Mouse (Mus musculus): Measurements from ENCODE around the gene Tmprss15. TPM values are rescaled to one million over a fixed set of nuclear protein-coding genes. Genes with fewer than 3 reads are reported as not detected.

The Tmprss15 gene
- polyA plus RNA-seq, 1 experiment from 2014 or later = 0.03 TPM

GRCm38 (mm10) chr16:79032593-79032992, 58.3 kb downstream of the Tmprss15 start:
- DNase-seq (ENCODE audit: low spot score) (no peak), ATAC-seq (ENCODE audit: insufficient number of reproducible peaks, low FRiP score, low TSS enrichment, low read depth) (no peak)
- no peaks in the 10 kb centered on the region for H3K4me1 ChIP-seq (ENCODE audit: control insufficient read depth, insufficient read depth, low read length)
- H3K27me3 ChIP-seq (ENCODE audit: control insufficient read depth, insufficient read depth, low read length) = no peaks in the 10 kb centered on the region
- WGBS = 58% methylated on average over 2 of the region's 2 CpGs
- no peak overlapping the region for H3K4me3 ChIP-seq (ENCODE audit: low read depth, low read length)
- no peak overlapping the region for H3K9ac ChIP-seq (ENCODE audit: low read length)
- no peak overlapping the region for H3K27ac ChIP-seq (replicated peaks; ENCODE audit: low read depth, low read length)
- H3K9me3 ChIP-seq (ENCODE audit: control insufficient read depth, low read length) = no peaks in the 10 kb centered on the region
- no peak overlapping the region for H3K4me2 ChIP-seq (ENCODE audit: low read depth, severe bottlenecking)
- no peaks in the 10 kb centered on the region for H3K36me3 ChIP-seq (ENCODE audit: control insufficient read depth, insufficient read depth, low read length)

GRCm38 (mm10) chr16:79002812-79003211, 88.1 kb downstream of the Tmprss15 start:
- Histone ChIP-seq H3K9ac (ENCODE audit: low read length) (no peak overlapping the region), H3K4me1 (ENCODE audit: control insufficient read depth, insufficient read depth, low read length) (no peaks in the 10 kb centered on the region), H3K4me3 (ENCODE audit: low read depth, low read length) (no peak overlapping the region), H3K9me3 (ENCODE audit: control insufficient read depth, low read length) (no peaks in the 10 kb centered on the region), H3K36me3 (ENCODE audit: control insufficient read depth, insufficient read depth, low read length) (no peaks in the 10 kb centered on the region), H3K27ac (replicated peaks; ENCODE audit: low read depth, low read length) (no peak overlapping the region), H3K4me2 (ENCODE audit: low read depth, severe bottlenecking) (no peak overlapping the region), H3K27me3 (ENCODE audit: control insufficient read depth, insufficient read depth, low read length) (no peaks in the 10 kb centered on the region)
- WGBS = 83% methylated on average over 2 of the region's 2 CpGs
- DNase-seq (ENCODE audit: low spot score) (no peak), ATAC-seq (ENCODE audit: insufficient number of reproducible peaks, low FRiP score, low TSS enrichment, low read depth) (no peak)

- no peaks in the 10 kb centered on the region for H3K27me3 ChIP-seq (ENCODE audit: control insufficient read depth, insufficient read depth, low read length)
- no peaks in the 10 kb centered on the region for H3K9me3 ChIP-seq (ENCODE audit: control insufficient read depth, low read length)
- H3K27ac ChIP-seq (replicated peaks; ENCODE audit: low read depth, low read length) = no peak overlapping the region
- no peaks in the 10 kb centered on the region for H3K4me1 ChIP-seq (ENCODE audit: control insufficient read depth, insufficient read depth, low read length)
- DNase-seq (ENCODE audit: low spot score) (no peak), ATAC-seq (ENCODE audit: insufficient number of reproducible peaks, low FRiP score, low TSS enrichment, low read depth) (no peak)
- no peaks in the 10 kb centered on the region for H3K36me3 ChIP-seq (ENCODE audit: control insufficient read depth, insufficient read depth, low read length)
- no peak overlapping the region for H3K4me3 ChIP-seq (ENCODE audit: low read depth, low read length)
- WGBS = 85% methylated on average over 9 of the region's 9 CpGs
- no peak overlapping the region for H3K4me2 ChIP-seq (ENCODE audit: low read depth, severe bottlenecking)
- no peak overlapping the region for H3K9ac ChIP-seq (ENCODE audit: low read length)
Observed at GRCm38 (mm10) chr16:79001679-79002078, 89.2 kb downstream of the Tmprss15 start.

GRCm38 (mm10) chr16:78976384-78976783, 114.5 kb downstream of the Tmprss15 start:
- no peak for ATAC-seq (ENCODE audit: insufficient number of reproducible peaks, low FRiP score, low TSS enrichment, low read depth)
- no peak overlapping the region for H3K4me3 ChIP-seq (ENCODE audit: low read depth, low read length)
- DNase-seq (ENCODE audit: low spot score) = no peak
- no peak overlapping the region for H3K4me2 ChIP-seq (ENCODE audit: low read depth, severe bottlenecking)
- H3K9ac ChIP-seq (ENCODE audit: low read length) = no peak overlapping the region
- no peak overlapping the region for H3K27ac ChIP-seq (replicated peaks; ENCODE audit: low read depth, low read length)
- no peaks in the 10 kb centered on the region for H3K9me3 ChIP-seq (ENCODE audit: control insufficient read depth, low read length)
- 84% methylated on average over 8 of the region's 8 CpGs for WGBS
- H3K27me3 ChIP-seq (ENCODE audit: control insufficient read depth, insufficient read depth, low read length) = no peaks in the 10 kb centered on the region
- H3K36me3 ChIP-seq (ENCODE audit: control insufficient read depth, insufficient read depth, low read length) = no peaks in the 10 kb centered on the region
- H3K4me1 ChIP-seq (ENCODE audit: control insufficient read depth, insufficient read depth, low read length) = no peaks in the 10 kb centered on the region

GRCm38 (mm10) chr16:78974099-78974498, 116.8 kb downstream of the Tmprss15 start:
- no peak overlapping the region for H3K4me2 ChIP-seq (ENCODE audit: low read depth, severe bottlenecking)
- DNase-seq (ENCODE audit: low spot score) = no peak
- no peak overlapping the region for H3K4me3 ChIP-seq (ENCODE audit: low read depth, low read length)
- H3K4me1 ChIP-seq (ENCODE audit: control insufficient read depth, insufficient read depth, low read length) = no peaks in the 10 kb centered on the region
- no peak for ATAC-seq (ENCODE audit: insufficient number of reproducible peaks, low FRiP score, low TSS enrichment, low read depth)
- 91% methylated on average over 13 of the region's 13 CpGs for WGBS
- H3K9ac ChIP-seq (ENCODE audit: low read length) = no peak overlapping the region
- H3K36me3 ChIP-seq (ENCODE audit: control insufficient read depth, insufficient read depth, low read length) = no peaks in the 10 kb centered on the region
- no peaks in the 10 kb centered on the region for H3K27me3 ChIP-seq (ENCODE audit: control insufficient read depth, insufficient read depth, low read length)
- no peak overlapping the region for H3K27ac ChIP-seq (replicated peaks; ENCODE audit: low read depth, low read length)
- no peaks in the 10 kb centered on the region for H3K9me3 ChIP-seq (ENCODE audit: control insufficient read depth, low read length)

- 35% methylated on average over 13 of the region's 13 CpGs for WGBS
- DNase-seq (ENCODE audit: low spot score) = no peak
Observed at GRCm38 (mm10) chr16:78969091-78969731, 121.7 kb downstream of the Tmprss15 start.

GRCm38 (mm10) chr16:78957434-78957833, 133.5 kb downstream of the Tmprss15 start:
- WGBS = 62% methylated on average over 2 of the region's 2 CpGs
- DNase-seq (ENCODE audit: low spot score) = no peak
- no peaks in the 10 kb centered on the region for H3K4me1 ChIP-seq (ENCODE audit: control insufficient read depth, insufficient read depth, low read length)
- H3K4me2 ChIP-seq (ENCODE audit: low read depth, severe bottlenecking) = no peak overlapping the region
- H3K27ac ChIP-seq (replicated peaks; ENCODE audit: low read depth, low read length) = no peak overlapping the region
- no peak overlapping the region for H3K9ac ChIP-seq (ENCODE audit: low read length)
- no peak overlapping the region for H3K4me3 ChIP-seq (ENCODE audit: low read depth, low read length)
- H3K27me3 ChIP-seq (ENCODE audit: control insufficient read depth, insufficient read depth, low read length) = no peaks in the 10 kb centered on the region
- no peaks in the 10 kb centered on the region for H3K9me3 ChIP-seq (ENCODE audit: control insufficient read depth, low read length)
- H3K36me3 ChIP-seq (ENCODE audit: control insufficient read depth, insufficient read depth, low read length) = no peaks in the 10 kb centered on the region
- no peak for ATAC-seq (ENCODE audit: insufficient number of reproducible peaks, low FRiP score, low TSS enrichment, low read depth)

More at GRCm38 (mm10) chr16:78969091-78969731, 121.7 kb downstream of the Tmprss15 start:
- no peaks in the 10 kb centered on the region for H3K9me3 ChIP-seq (ENCODE audit: control insufficient read depth, low read length)
- H3K9ac ChIP-seq (ENCODE audit: low read length) = no peak overlapping the region
- no peak overlapping the region for H3K4me2 ChIP-seq (ENCODE audit: low read depth, severe bottlenecking)
- H3K4me1 ChIP-seq (ENCODE audit: control insufficient read depth, insufficient read depth, low read length) = no peaks in the 10 kb centered on the region
- no peak for ATAC-seq (ENCODE audit: insufficient number of reproducible peaks, low FRiP score, low TSS enrichment, low read depth)
- H3K27ac ChIP-seq (replicated peaks; ENCODE audit: low read depth, low read length) = no peak overlapping the region
- H3K27me3 ChIP-seq (ENCODE audit: control insufficient read depth, insufficient read depth, low read length) = no peaks in the 10 kb centered on the region
- H3K36me3 ChIP-seq (ENCODE audit: control insufficient read depth, insufficient read depth, low read length) = no peaks in the 10 kb centered on the region
- H3K4me3 ChIP-seq (ENCODE audit: low read depth, low read length) = no peak overlapping the region

- DNase-seq (ENCODE audit: low spot score) (no peak), ATAC-seq (ENCODE audit: insufficient number of reproducible peaks, low FRiP score, low TSS enrichment, low read depth) (no peak)
- Histone ChIP-seq H3K27ac (replicated peaks; ENCODE audit: low read depth, low read length) (no peak overlapping the region), H3K4me1 (ENCODE audit: control insufficient read depth, insufficient read depth, low read length) (no peaks in the 10 kb centered on the region), H3K9ac (ENCODE audit: low read length) (no peak overlapping the region), H3K4me3 (ENCODE audit: low read depth, low read length) (no peak overlapping the region), H3K36me3 (ENCODE audit: control insufficient read depth, insufficient read depth, low read length) (no peaks in the 10 kb centered on the region), H3K27me3 (ENCODE audit: control insufficient read depth, insufficient read depth, low read length) (no peaks in the 10 kb centered on the region), H3K9me3 (ENCODE audit: control insufficient read depth, low read length) (no peaks in the 10 kb centered on the region), H3K4me2 (ENCODE audit: low read depth, severe bottlenecking) (no peak overlapping the region)
- WGBS = 89% methylated on average over 4 of the region's 4 CpGs
Observed at GRCm38 (mm10) chr16:78950359-78950758, 140.5 kb downstream of the Tmprss15 start.

GRCm38 (mm10) chr16:78937755-78938154, 153.1 kb downstream of the Tmprss15 start:
- WGBS = 66% methylated on average over 8 of the region's 8 CpGs

More at GRCm38 (mm10) chr16:78937755-78938154, 153.1 kb downstream of the Tmprss15 start:
- Histone ChIP-seq H3K9me3 (ENCODE audit: control insufficient read depth, low read length) (no peaks in the 10 kb centered on the region; the same call in 1 of the 2 replicates), H3K27me3 (ENCODE audit: control insufficient read depth, insufficient read depth, low read length) (no peaks in the 10 kb centered on the region), H3K4me2 (ENCODE audit: low read depth, severe bottlenecking) (no peak overlapping the region), H3K27ac (replicated peaks; ENCODE audit: low read depth, low read length) (no peak overlapping the region), H3K36me3 (ENCODE audit: control insufficient read depth, insufficient read depth, low read length) (no peaks in the 10 kb centered on the region), H3K9ac (ENCODE audit: low read length) (no peak overlapping the region), H3K4me1 (ENCODE audit: control insufficient read depth, insufficient read depth, low read length) (no peaks in the 10 kb centered on the region), H3K4me3 (ENCODE audit: low read depth, low read length) (no peak overlapping the region)
- DNase-seq (ENCODE audit: low spot score) = no peak
- ATAC-seq (ENCODE audit: insufficient number of reproducible peaks, low FRiP score, low TSS enrichment, low read depth) = no peak
